Mouse (Mus musculus): Measurements from ENCODE around the gene Gab2. TPM values are rescaled to one million over a fixed set of nuclear protein-coding genes. Genes with fewer than 3 reads are reported as not detected.
A peak's percentile ranks its signal among the peaks of the same experiment; 100 is the strongest.

Gene Gab2
- 4.4 and 9.2 TPM in 2 replicates for polyA plus RNA-seq (2011; ENCODE audit: insufficient read depth, insufficient read length, low replicate concordance, missing spikeins)

DNA sequence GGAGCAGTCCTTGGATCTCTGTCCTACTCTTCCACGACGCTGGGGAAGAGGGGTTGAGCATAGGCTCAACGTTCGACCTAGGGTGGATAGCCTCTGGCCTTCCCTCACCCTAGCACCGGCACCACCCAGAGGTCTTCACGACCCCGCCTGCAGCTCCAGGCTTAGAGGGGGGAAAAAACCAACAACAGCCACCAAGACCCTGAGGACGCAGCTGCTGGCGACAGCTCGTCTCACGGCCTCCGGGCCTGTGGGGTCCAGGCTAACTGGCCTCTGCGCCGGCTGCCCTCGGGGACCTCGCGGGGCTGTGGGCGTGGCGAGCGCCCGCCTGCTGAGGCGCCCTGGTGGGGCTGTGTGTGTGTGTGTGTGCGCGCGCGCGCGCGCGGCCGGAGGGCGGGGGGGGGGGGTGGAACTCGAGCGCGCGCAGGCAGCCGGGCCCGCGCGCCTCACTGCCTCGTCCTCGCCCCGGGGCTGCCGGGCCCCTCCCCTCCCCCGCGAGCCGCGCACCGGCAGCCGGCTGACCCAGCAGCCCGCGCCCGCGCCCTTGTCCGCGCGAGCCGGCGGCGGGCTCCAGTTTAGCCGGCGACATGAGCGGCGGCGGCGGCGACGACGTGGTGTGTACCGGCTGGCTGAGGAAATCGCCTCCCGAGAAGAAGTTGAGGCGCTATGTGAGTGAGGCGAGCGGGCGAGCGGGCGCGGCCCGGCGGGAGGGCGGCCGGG, at the start of gene Gab2:
Gab2 (plus strand) TSS at position 345 of the 717 bp plus-strand sequence.
- H3K4me1 ChIP-seq (ENCODE audit: control insufficient read depth, insufficient read depth, low read length), result no peaks in the 10 kb centered on the region; the same call in 1 of the 2 replicates
- peak within 1 kb of the TSS; percentile 92 for H3K27ac ChIP-seq (ENCODE audit: control insufficient read depth, insufficient read depth, low read depth, low read length, poor library complexity)
- H3K4me3 ChIP-seq (replicated peaks; ENCODE audit: control insufficient read depth, low read depth, low read length), result peak within 1 kb of the TSS; percentile 78
- WGBS, result 1% methylated on average over 79 of the region's 83 CpGs
- no peak for TF ChIP-seq CTCF (IDR thresholded peaks at IDR 0.05; ENCODE audit: control insufficient read depth, insufficient read depth, low read length)
- peak; percentile 30; the same call in 1 of the 2 replicates for TF ChIP-seq POLR2A (IDR thresholded peaks at IDR 0.05; ENCODE audit: borderline replicate concordance, control insufficient read depth, low read depth, low read length)

DNA sequence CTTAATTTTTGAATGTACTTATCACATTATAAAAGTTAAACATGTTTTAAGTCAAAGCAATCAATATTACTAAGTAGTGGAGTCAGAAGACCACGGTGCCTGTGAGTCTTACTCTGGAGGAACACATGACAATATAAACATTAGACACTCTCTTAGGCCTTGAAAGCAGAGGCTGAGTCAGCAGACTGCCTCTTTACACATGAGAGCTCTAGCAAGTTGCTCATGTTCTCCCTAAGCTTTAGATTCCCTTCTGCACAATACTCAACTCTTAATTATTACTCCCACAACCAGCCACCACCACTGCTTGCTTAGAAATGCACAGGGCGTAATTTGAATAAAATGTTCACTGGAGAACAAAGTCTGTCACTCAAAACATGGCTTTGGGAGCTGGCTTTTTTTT, 49.0 kb upstream of the Gab2 start:
- no peak overlapping the region for H3K4me3 ChIP-seq (replicated peaks; ENCODE audit: control insufficient read depth, low read depth, low read length)
- TF ChIP-seq POLR2A (IDR thresholded peaks at IDR 0.05; ENCODE audit: borderline replicate concordance, control insufficient read depth, low read depth, low read length), result no peak
- TF ChIP-seq CTCF (IDR thresholded peaks at IDR 0.05; ENCODE audit: control insufficient read depth, insufficient read depth, low read length), result no peak
- WGBS, result 90% methylated on average over 2 of the region's 2 CpGs
- H3K27ac ChIP-seq (ENCODE audit: control insufficient read depth, insufficient read depth, low read depth, low read length, poor library complexity), result no peak overlapping the region
- no peaks in the 10 kb centered on the region for H3K4me1 ChIP-seq (ENCODE audit: control insufficient read depth, insufficient read depth, low read length)

DNA sequence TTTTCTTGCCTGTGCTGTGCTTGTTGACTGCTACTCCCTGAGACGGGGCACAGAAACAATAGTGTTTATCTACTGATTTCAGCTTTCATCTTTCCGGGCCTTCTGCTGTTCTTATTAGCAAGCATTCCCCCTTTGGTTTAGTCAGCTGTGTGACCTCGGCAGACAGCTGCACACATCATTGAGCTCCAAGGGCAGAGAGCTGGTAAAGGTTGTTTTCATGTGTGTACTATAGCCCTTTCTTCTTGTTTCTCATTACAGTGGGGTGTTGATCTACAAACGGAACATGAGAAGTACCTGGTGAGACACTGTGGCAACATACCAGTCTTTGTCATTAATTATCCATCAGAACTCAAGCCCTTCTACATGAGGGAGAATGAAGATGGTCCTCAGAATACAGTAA, 41.7 kb upstream of the Gab2 start:
- H3K4me3 ChIP-seq (replicated peaks; ENCODE audit: control insufficient read depth, low read depth, low read length), result no peak overlapping the region
- H3K27ac ChIP-seq (ENCODE audit: control insufficient read depth, insufficient read depth, low read depth, low read length, poor library complexity), result no peak overlapping the region
- H3K4me1 ChIP-seq (ENCODE audit: control insufficient read depth, insufficient read depth, low read length), result no peaks in the 10 kb centered on the region
- 86% methylated on average over 4 of the region's 4 CpGs for WGBS
- no peak for TF ChIP-seq POLR2A (IDR thresholded peaks at IDR 0.05; ENCODE audit: borderline replicate concordance, control insufficient read depth, low read depth, low read length)
- no peak for TF ChIP-seq CTCF (IDR thresholded peaks at IDR 0.05; ENCODE audit: control insufficient read depth, insufficient read depth, low read length)

DNA sequence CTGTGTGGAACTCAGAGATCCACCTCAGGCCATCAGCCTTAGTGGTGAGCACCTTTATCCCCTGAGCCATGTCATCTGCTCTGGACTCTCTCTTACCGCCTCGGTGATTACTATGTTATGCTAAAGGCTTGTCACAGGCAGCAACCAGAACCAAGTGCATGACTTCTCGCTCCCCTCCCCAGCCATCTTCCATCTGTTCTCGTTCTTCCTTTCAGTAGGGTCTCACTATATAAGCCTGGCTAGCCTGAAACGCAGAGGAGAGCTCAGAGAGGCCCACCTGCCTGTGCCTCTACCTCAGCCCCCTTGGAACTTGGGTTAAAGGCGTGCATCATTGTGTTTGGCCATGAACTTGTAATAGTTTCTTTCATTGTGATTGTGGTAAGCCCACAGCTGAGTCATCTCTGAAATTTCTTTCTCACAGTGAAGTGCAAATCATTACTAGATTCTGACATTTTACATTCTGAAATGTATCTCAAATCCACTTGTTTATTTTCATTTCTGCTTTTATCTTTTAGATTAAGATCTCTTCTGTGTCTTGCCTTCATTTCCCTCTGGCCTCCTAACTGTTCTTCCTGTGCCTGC, 39.4 kb upstream of the Gab2 start:
- H3K27ac ChIP-seq (ENCODE audit: control insufficient read depth, insufficient read depth, low read depth, low read length, poor library complexity), result no peak overlapping the region
- no peak overlapping the region for H3K4me3 ChIP-seq (replicated peaks; ENCODE audit: control insufficient read depth, low read depth, low read length)
- H3K4me1 ChIP-seq (ENCODE audit: control insufficient read depth, insufficient read depth, low read length), result no peaks in the 10 kb centered on the region
- 87% methylated on average over 6 of the region's 6 CpGs for WGBS
- no peak for TF ChIP-seq CTCF (IDR thresholded peaks at IDR 0.05; ENCODE audit: control insufficient read depth, insufficient read depth, low read length)
- TF ChIP-seq POLR2A (IDR thresholded peaks at IDR 0.05; ENCODE audit: borderline replicate concordance, control insufficient read depth, low read depth, low read length), result no peak

DNA sequence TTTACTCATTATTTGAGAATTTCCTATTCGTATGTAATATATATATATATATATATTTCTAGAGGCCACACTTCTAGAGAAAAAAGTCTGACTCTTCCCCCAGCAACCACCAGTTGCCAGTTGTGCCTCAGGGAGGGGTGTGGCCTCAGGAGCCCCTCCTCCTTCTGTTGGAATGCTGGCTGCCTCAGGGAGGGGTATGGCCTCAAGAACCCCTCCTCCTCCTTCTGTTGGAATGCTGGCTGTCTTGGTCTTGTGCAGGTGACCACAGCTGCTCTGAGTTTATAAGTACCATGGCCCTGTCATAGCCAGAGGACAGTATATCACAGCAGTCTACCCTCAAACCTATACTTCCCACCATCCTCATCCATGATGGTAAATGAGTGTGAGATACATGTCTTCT, 38.4 kb upstream of the Gab2 start:
- H3K4me1 ChIP-seq (ENCODE audit: control insufficient read depth, insufficient read depth, low read length), result no peaks in the 10 kb centered on the region
- 73% methylated on average over 1 of the region's 1 CpGs for WGBS
- H3K4me3 ChIP-seq (replicated peaks; ENCODE audit: control insufficient read depth, low read depth, low read length), result no peak overlapping the region
- TF ChIP-seq CTCF (IDR thresholded peaks at IDR 0.05; ENCODE audit: control insufficient read depth, insufficient read depth, low read length) (no peak), POLR2A (IDR thresholded peaks at IDR 0.05; ENCODE audit: borderline replicate concordance, control insufficient read depth, low read depth, low read length) (no peak)
- no peak overlapping the region for H3K27ac ChIP-seq (ENCODE audit: control insufficient read depth, insufficient read depth, low read depth, low read length, poor library complexity)

DNA sequence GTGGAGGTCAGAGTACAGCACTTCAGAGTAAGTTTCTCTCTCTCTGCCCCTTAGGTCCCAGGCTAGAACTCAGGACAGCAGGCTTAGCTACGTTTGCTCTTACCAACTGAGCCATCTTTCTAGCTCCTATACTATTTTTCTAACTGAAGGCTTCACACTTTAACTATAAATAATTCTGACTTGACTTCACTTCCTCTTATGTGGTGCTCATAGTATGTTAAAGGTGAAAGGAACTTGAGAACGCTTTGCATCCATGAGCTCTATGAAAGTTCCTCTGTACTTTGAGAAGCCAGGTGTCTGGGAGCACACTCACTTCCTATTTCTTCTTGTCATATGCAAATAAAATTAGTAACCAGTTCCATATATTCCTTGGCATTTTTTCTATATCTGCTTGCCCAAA, 20.4 kb upstream of the Gab2 start:
- WGBS, result 58% methylated on average over 2 of the region's 2 CpGs
- H3K27ac ChIP-seq (ENCODE audit: control insufficient read depth, insufficient read depth, low read depth, low read length, poor library complexity), result no peak overlapping the region

DNA sequence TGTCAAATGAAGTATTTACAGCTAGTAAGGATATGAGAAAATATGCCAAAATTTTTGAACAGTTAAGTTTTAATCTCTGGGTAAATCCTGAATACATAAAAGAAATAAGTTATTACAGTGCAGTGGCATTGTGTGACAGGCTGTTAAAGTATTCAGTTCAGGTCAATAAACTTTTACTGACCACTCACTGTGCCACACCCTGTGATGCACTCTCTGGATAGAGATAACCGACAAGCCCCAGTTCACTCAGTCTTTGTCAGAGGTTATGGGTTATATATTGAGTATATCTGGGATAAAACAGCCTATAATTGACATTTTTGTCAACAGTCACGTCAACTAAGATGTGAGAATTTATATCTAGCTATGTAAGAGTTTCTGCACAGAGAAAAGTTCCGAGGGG, 9.9 kb upstream of the Gab2 start:
- Histone ChIP-seq H3K4me1 (ENCODE audit: control insufficient read depth, insufficient read depth, low read length) (no peaks in the 10 kb centered on the region; the same call in 1 of the 2 replicates), H3K27ac (ENCODE audit: control insufficient read depth, insufficient read depth, low read depth, low read length, poor library complexity) (no peak overlapping the region), H3K4me3 (replicated peaks; ENCODE audit: control insufficient read depth, low read depth, low read length) (no peak overlapping the region)
- TF ChIP-seq POLR2A (IDR thresholded peaks at IDR 0.05; ENCODE audit: borderline replicate concordance, control insufficient read depth, low read depth, low read length) (no peak), CTCF (IDR thresholded peaks at IDR 0.05; ENCODE audit: control insufficient read depth, insufficient read depth, low read length) (no peak)
- 76% methylated on average over 3 of the region's 3 CpGs for WGBS

More for the DNA sequence above, 20.4 kb upstream of the Gab2 start:
- Histone ChIP-seq H3K4me3 (replicated peaks; ENCODE audit: control insufficient read depth, low read depth, low read length) (no peak overlapping the region), H3K4me1 (ENCODE audit: control insufficient read depth, insufficient read depth, low read length) (no peaks in the 10 kb centered on the region)
- TF ChIP-seq CTCF (IDR thresholded peaks at IDR 0.05; ENCODE audit: control insufficient read depth, insufficient read depth, low read length) (no peak), POLR2A (IDR thresholded peaks at IDR 0.05; ENCODE audit: borderline replicate concordance, control insufficient read depth, low read depth, low read length) (no peak)

DNA sequence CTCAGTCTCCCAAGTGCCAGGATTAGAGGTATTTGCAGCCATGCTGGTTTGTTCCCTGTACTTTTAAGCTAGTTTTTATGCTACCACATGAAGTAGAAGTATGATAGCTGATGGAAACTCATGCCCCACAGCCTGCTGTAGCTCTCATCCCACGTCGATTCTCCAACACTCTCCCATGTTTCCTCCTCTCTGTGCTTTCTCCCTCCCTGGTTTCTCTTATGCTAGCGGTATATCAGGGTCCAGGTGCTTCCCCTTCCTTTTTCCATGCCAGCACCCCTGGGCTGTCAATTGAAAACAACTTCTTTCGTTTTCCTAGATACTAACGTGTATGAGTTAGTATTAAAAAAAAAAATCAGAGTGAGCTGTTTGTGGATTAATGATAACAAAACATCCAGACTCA, 9.3 kb upstream of the Gab2 start:
- Histone ChIP-seq H3K27ac (ENCODE audit: control insufficient read depth, insufficient read depth, low read depth, low read length, poor library complexity) (no peak overlapping the region), H3K4me1 (ENCODE audit: control insufficient read depth, insufficient read depth, low read length) (no peaks in the 10 kb centered on the region; the same call in 1 of the 2 replicates), H3K4me3 (replicated peaks; ENCODE audit: control insufficient read depth, low read depth, low read length) (no peak overlapping the region)
- WGBS, result 15% methylated on average over 5 of the region's 5 CpGs
- TF ChIP-seq CTCF (IDR thresholded peaks at IDR 0.05; ENCODE audit: control insufficient read depth, insufficient read depth, low read length) (no peak), POLR2A (IDR thresholded peaks at IDR 0.05; ENCODE audit: borderline replicate concordance, control insufficient read depth, low read depth, low read length) (no peak)

Measured in bone marrow, adult 2 months (tissue).